8 mouse cellular contexts compared by ENCODE assay signal in genomic region chr8:106534449-106534848, GRCm38 (mm10). TPM values are rescaled to one million over a fixed set of nuclear protein-coding genes. Genes with fewer than 3 reads are reported as not detected.
A peak's percentile ranks its signal among the peaks of the same experiment; 100 is the strongest.
DNase-seq lines count a peak whose midpoint lies in the region.

No protein-coding gene starts in this region.

- DNase-seq in gastrocnemius, adult 18-20 months (ENCODE audit: low spot score), result peak; percentile 36
- no peak for DNase-seq in gastrocnemius, postnatal 25 days
- DNase-seq in 416B (ENCODE audit: low read depth) (peak; percentile 80), ZHBTc4 (ENCODE audit: low read depth, low spot score) (peak; percentile 89)
- DNase-seq in embryo, embryonic 9.5 days (ENCODE audit: extremely low spot score), result peak; percentile 54
- peak; percentile 65 to 75 for DNase-seq in kidney, postnatal 4 days
- DNase-seq in lung, postnatal 36 days, result peak; percentile 88
- DNase-seq in testis, postnatal 14 days (ENCODE audit: low spot score), result peak; percentile 56

RNA-seq across cellular contexts. Expression of gene Cdh3, which starts 23.8 kb away (rescaled TPM):
- total RNA-seq in gastrocnemius, adult 18-20 months (2021), result not detected
- total RNA-seq in gastrocnemius, postnatal 25 days (2021), result under 1 TPM in 1 of 2 experiments, not detected in 1; 0.05 TPM

RNA-seq across cellular contexts. Expression of gene 6030452D12Rik, which starts 34.1 kb away (rescaled TPM):
- total RNA-seq in gastrocnemius, adult 18-20 months (2021), result not detected
- total RNA-seq in gastrocnemius, postnatal 25 days (2021), result not detected

RNA-seq across cellular contexts. Expression of gene Gm10073, which starts 38.8 kb away (rescaled TPM):
- total RNA-seq in gastrocnemius, adult 18-20 months (2021), result 100 to 1,000 TPM in 1 of 2 experiments, 10 to 100 TPM in 1; 91.6 to 114 TPM
- total RNA-seq in gastrocnemius, postnatal 25 days (2021), result 10 to 100 TPM; 92.1 to 97.0 TPM
